Comparison of ENCODE assay signal across 47 mouse cellular contexts in genomic region chr11:116802709-116803108, GRCm38 (mm10). TPM values are rescaled to one million over a fixed set of nuclear protein-coding genes. Genes with fewer than 3 reads are reported as not detected.
"Had no signal": no experiment of that assay in that cellular context is flagged by ENCODE, and none has a peak within 500 bp of the region (broad histone marks: within the 10 kb centered on the region; RNA-seq: fewer than 3 reads in every experiment).

No protein-coding gene starts in this region.

- H3K4me3 ChIP-seq: left cerebral cortex, adult 2 months; limb, embryonic 10.5 days; limb, embryonic 12.5 days; limb, embryonic 13.5 days; limb, embryonic 15.5 days; liver, embryonic 12.5 days; liver, embryonic 13.5 days; liver, embryonic 15.5 days; lung, embryonic 15.5 days; megakaryocyte, embryonic 14.5 days; midbrain, embryonic 10.5 days; midbrain, embryonic 12.5 days; midbrain, embryonic 13.5 days; midbrain, embryonic 15.5 days had no signal

- H3K4me2 ChIP-seq: limb, embryonic 12.5 days; limb, embryonic 13.5 days; limb, embryonic 15.5 days; liver, embryonic 11.5 days; liver, embryonic 12.5 days; liver, embryonic 13.5 days; liver, embryonic 15.5 days; lung, embryonic 14.5 days; lung, embryonic 15.5 days; midbrain, embryonic 11.5 days; midbrain, embryonic 12.5 days; midbrain, embryonic 13.5 days; midbrain, embryonic 15.5 days had no signal

- H3K27me3 ChIP-seq: limb, embryonic 12.5 days; limb, embryonic 13.5 days; limb, embryonic 15.5 days; liver, embryonic 13.5 days; liver, embryonic 15.5 days; lung, embryonic 15.5 days; midbrain, embryonic 12.5 days; midbrain, embryonic 13.5 days; midbrain, embryonic 15.5 days had no signal

- DNase-seq: left cerebral cortex, postnatal 4 days; liver; liver, embryonic 13.5 days; liver, postnatal 0 days; lung, adult 18-20 months; lung, adult 2 months; lung, embryonic 14.5 days; lung, postnatal 10 days; lung, postnatal 14 days; lung, postnatal 36 days; lung, postnatal 4 days; midbrain, embryonic 14.5 days had no signal

- H3K36me3 ChIP-seq: limb, embryonic 10.5 days; limb, embryonic 12.5 days; limb, embryonic 13.5 days; liver, embryonic 12.5 days; liver, embryonic 13.5 days; liver, embryonic 15.5 days; lung, embryonic 15.5 days; midbrain, embryonic 10.5 days; midbrain, embryonic 13.5 days; midbrain, embryonic 15.5 days had no signal

RNA-seq across cellular contexts. Expression of gene Mxra7, which starts 25.1 kb away (rescaled TPM):
- total RNA-seq: megakaryocyte, adult 5-6 weeks; megakaryocyte-erythroid progenitor cell, adult 5-6 weeks; monocyte, adult 5-6 weeks had no signal
- polyA plus RNA-seq: macrophage had no signal

RNA-seq across cellular contexts. Expression of gene St6galnac1, which starts 27.4 kb away (rescaled TPM):
- total RNA-seq: left cerebral cortex, adult 2 months; left cerebral cortex, adult 8-10 months; left cerebral cortex, postnatal 10 days; left cerebral cortex, postnatal 14 days; left cerebral cortex, postnatal 25 days; left cerebral cortex, postnatal 36 days; left cerebral cortex, postnatal 4 days; liver, adult 2 months; megakaryocyte progenitor cell, adult 5-6 weeks; megakaryocyte, adult 5-6 weeks; megakaryocyte-erythroid progenitor cell, adult 5-6 weeks; midbrain, postnatal 0 days; monocyte, adult 5-6 weeks had no signal
- polyA plus RNA-seq: limb, embryonic 10.5 days; limb, embryonic 11.5 days; limb, embryonic 12.5 days; limb, embryonic 13.5 days; limb, embryonic 14.5 days; limb, embryonic 15.5 days; liver, adult 2 months; liver, embryonic 11.5 days; liver, embryonic 12.5 days; liver, embryonic 13.5 days; liver, embryonic 14.5 days; liver, embryonic 15.5 days; liver, embryonic 16.5 days; liver, postnatal 0 days; lung, embryonic 14.5 days; lung, embryonic 15.5 days; lung, embryonic 16.5 days; lung, postnatal 0 days; macrophage; midbrain, embryonic 10.5 days; midbrain, embryonic 11.5 days; midbrain, embryonic 12.5 days; midbrain, embryonic 13.5 days; midbrain, embryonic 14.5 days; midbrain, embryonic 15.5 days; midbrain, embryonic 16.5 days; midbrain, postnatal 0 days; neural tube, embryonic 11.5 days had no signal
